Mouse (Mus musculus) mouse embryonic stem cell (cell line): ENCODE data around the gene Bst2.

Experiments
- in situ Hi-C, 2 experiments: fragments of 300-500 bp; cut with MboI; formaldehyde crosslinking; loops; 1 replicate in 1 of 2; 3 replicates in 1 of 2; pipeline ENCODE4 v1.14.3; 2019 to 2020; ENCODE audit warnings: low sequenced_read_pairs in 2 of 2, low pct_unique_long_range_greater_than_20kb in 1 of 2, mixed read lengths in 1 of 2; ENCODE audit not compliant: unreplicated experiment in 1 of 2

The Bst2 gene

DNA sequence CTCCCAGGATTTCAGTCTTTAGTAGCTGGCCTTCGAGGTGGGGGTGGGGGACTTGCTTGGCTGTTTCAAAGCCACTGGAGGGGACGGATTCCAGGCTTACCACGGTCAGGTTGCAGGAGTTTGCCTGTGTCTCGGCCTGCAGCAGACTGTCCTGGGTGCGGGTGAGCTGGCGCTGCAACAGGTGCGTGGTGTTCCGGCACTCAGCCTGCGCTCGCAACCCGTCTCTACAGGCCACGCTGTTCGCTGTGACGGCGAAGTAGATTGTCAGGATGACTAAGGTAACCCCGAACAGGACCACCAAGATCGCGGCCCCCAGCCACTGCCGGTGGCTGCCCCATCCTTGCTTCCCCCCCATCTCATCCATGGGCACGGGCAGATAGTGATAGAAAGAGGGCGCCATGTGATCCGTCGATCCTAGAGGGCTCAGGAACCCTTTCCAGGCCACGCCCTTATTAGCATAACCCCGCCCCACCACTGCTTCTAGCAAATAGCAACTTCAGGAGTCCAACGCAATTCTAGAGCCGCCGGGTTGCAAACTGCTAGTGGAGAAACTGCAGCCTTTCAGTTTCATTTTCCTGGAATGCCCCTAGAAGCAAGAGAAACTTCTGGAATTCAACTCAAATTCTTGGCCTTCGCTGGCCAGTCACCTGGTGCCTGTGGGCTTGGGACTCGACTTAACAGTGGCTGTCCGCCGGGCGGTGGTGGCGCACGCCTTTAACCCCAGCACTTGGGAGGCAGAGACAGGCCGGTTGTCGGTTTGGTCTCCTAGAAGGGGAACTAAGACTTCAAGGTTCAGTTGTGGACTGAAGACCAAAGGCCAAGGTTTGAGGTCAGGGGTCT, at the start of gene Bst2:
TSS of gene Bst2 (minus strand) at position 429 of the 840 bp plus-strand sequence.
- in situ Hi-C loops, result no loop called here

DNA sequence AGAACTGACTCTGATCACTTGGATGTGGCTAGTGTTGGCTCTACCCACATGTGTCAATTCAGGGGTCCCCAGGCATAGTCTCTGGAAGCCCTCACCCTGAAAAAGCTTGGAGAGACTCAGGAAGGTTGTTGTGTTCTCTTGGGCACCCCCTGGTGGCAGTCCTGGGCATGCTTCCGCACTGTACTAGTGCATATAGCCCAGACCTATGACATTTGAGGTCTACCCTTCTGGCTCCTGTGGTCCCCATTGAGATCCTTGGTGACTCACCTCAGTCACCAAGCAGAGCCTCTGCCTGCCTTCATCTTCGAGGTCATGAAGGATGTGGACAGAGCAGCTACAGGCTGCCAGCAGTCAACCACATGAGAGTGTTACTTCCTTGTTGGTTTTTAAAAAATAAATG, 49.6 kb upstream of the Bst2 start:
- in situ Hi-C loops, result no loop called here

DNA sequence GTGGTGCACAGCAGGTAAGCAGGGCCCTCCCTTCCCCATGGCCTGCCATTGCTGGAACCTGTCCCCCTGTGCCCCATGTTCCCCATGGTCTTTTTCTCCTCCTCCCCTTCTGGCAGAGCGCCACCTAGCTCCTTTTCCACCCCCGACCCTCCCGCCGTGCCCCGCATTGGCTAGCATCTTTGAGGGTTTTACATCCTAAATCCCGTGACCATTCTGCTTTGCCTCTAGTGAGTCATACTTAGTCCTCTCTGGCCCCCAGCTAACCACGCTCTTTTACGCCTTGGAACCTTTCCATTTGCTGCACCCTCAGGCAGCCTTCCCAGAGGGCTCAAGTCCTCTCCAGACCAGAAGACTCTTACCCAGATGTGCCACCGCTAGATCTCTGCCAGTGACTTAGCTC, 42.9 kb upstream of the Bst2 start:
- in situ Hi-C loops, result no loop called here

DNA sequence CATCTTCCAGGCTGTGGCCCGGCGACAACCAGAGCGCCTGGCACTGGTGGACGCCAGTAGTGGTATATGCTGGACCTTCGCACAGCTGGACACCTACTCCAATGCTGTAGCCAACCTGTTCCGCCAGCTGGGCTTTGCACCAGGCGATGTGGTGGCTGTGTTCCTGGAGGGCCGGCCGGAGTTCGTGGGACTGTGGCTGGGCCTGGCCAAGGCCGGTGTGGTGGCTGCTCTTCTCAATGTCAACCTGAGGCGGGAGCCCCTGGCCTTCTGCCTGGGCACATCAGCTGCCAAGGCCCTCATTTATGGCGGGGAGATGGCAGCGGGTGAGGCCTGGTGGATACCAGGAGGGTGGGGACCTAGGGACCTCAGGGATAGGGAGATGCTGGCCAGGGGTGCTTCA, 42.2 kb upstream of the Bst2 start:
- in situ Hi-C loops, result no loop called here

DNA sequence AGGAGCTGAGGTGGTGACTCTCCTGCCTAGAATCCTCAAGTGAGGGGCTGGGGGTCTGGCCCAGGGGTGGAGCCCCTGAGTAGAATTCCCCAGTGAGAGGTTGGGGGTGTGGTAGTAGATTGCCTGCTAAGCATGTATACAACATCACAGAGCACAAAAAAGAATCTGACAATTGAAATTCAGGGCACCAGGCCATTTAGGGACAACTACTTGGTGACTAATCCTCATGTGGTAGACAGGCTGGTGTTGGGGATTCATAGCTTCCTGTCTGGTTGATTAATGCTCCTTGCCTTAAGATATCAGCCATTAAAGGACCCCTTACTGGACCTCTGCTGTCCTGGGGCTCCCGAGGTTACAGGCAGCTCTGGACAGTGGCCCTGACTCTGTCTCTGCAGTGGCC, 41.8 kb upstream of the Bst2 start:
- in situ Hi-C loops, result no loop called here

DNA sequence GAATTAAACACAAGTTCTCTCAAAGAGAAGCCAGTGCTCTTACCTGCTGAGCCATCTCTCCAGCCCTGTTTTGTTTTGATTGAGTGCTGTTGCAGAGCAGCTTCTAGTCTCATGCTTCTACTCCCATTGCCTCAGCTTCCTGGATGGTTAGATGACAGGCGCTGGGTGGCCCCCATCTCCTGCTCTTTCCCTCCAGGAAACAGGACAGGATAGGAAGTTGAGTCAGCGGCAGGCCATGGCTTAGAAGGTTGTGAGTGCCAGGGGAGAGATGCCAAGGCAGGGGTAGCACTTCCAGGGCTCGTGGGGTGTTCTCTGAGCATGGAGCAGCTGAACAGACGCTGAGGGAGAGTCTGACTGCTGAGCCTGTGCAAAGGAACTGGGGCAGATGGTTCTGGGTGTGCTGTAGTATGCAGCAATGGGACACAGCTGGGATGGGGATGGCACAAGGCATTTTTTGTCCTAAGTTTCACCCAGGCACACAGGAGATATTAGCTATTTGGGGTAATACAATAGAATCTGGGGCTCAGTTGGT, 40.7 kb upstream of the Bst2 start:
- in situ Hi-C loops, result no loop called here

DNA sequence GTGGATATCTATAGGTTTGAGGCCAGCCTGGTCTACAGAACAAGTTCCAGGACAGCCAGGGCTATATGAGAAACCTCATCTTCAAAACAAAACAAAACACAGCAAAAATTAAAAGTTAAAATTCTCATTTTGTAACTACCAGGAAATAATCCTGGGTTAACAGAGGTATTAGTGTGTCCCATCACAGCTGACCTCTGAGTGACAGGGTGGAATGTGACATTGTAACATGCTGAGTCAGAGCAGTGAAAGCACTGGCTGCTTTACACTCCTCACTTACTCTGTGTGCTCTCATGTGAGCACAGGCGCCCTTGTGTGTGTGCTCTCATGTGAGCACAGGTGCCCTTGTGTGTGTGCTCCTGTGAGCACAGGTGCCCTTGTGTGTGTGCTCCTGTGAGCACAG, 37.8 kb upstream of the Bst2 start:
- in situ Hi-C loops, result no loop called here

DNA sequence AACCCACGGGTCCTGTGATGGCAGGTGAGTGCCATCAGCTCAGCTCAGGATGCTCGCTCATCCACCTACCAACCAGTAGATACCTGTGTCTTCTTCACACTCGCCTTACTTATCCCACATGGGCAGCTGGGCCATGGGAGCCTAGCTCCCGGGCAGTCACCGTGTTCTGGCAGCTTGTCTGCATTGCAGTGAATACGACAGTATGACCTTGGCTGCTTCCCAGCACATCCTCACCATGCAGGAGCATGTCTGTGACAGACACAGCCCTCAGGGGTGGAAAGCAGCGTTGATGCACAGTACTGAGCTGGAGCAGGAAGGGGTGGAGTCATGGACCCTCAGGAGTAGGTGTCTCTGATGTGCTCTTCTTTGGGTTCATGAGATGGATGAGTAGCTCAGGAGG, 37.2 kb upstream of the Bst2 start:
- in situ Hi-C loops, result no loop called here

DNA sequence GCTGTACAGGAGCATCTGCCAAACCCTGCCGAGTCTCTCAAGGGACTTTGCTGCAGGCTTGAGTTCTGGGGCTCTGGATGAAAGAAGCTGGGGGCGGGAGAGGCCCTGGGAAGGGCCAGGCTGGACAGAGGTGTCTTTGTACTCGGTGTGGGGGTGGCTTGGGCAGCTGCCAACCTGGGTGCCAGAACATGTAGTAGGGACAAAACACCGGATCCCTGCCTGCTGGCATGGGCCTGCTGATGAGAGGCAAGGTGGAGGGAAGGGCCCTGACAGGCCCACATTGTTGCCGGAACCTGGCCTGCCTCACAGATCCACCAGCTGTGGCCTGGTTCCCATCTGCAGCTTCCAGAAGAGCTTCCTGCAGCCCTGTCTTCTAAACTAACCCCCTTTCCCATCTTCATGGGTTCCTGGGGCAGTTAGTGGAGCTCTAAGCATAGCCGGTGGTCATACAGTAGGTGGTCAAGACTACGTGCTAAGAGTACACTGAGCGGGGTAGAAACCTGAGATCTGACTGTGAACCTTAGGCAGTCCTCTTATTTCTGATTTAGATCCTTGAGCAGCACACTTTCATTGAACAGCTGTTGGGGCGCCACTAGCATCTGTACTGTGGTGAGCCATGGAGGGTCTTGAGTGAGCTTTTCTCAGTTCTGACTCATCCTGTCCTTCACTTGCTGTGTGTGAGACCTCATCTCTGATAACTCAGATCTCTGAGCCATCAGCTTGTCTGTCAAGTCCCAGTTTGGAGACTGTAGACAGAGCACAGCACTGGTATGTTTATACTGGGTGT, 35.8 kb upstream of the Bst2 start:
- in situ Hi-C loops, result no loop called here

DNA sequence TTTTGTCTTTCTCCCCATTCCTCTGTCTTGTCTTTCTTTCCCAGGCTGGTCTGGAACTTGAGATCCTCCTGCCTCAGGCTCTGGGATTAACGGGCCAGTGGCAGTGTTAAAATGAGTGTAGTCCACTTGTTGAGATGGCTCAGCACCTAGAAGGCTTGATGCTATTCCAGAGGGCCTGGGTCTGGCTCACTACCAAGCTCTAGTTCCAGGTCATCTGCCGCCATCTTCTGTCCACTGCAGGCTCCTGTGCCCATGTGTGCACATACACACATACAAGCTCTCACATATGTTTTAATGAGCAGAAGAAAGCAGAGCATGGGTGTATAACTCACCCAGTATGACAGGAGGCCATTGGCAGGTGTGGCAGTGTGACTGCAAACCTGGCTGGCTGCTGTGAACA, 34.8 kb upstream of the Bst2 start:
- in situ Hi-C loops, result no loop called here

DNA sequence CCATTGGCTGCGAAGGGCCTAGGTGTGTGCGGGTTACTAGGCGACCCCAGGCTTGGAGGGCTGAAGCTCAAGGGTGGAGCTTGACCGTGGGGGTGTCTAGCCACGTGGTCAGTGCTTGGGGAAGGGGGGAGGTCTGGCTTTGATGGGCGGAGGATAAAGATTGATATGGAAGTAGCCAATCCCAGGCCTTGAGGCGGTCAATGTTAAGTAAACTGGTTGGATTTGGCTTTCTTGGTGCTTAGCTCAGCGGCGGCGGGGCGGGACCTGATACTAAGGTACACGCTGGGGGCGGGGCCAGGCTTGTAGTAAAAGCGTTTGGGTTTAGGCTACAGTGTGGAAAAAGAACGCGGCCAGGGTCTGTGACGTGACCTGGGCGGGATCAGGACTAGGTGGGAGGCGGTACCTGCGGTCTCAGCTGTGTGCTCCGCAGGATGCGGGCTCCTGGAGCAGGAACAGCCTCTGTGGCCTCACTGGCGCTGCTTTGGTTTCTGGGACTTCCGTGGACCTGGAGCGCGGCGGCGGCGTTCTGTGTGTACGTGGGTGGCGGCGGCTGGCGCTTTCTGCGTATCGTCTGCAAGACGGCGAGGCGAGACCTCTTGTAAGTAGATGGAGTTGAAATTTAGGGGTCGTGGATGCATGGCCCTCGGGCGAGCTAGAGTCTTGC, 33.2 kb upstream of the Bst2 start:
- in situ Hi-C loops, result no loop called here

DNA sequence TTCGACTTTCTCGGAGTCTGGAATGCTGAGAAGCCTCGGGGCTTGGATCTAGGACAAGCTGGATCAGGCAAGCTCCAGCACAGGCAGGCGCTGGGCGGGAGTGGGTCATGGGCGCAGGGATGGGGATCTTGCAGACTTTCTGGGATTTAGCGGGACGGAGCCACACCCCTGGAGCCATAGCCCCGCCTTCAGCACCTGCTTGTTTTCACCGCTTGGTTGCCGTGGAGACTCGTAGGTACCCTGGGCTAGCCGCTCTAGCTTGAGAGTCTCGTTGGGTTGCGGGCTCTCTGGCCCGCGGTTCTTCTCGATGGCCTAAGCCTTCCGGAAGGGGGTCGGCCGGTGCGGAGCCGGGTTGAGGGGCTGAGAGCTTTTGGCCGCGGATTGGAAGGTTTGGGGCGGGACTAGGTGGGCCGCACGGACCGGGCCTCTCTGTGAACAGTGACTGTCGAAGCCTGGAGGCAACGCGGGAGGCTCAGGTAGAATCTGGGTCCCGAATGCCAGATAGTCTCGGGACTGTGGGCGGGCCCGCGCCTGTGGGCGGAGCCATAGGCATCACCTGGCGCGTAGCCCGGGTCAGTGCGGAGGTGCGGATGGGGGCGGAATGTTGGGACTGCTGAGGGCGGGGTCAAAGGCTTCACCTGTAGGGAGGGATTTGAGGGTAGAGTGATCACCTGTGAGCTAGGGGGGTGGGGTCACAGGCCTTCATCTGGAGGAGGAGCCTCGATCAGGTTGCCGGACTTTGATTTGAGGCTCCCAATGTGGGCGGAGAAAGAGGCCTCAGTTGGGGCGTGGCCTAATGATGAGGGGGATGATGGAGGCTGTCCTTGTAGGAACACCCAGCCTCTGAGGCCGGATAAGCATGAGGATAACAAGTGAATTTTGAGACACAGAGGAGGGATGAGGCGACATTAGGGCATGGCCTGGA, 32.4 kb upstream of the Bst2 start:
- in situ Hi-C loops, result loop anchor here in 1 of 2 experiments (10.0 kb wide), 1 partner anchor 65 kb away; no protein-coding TSS in a partner anchor

DNA sequence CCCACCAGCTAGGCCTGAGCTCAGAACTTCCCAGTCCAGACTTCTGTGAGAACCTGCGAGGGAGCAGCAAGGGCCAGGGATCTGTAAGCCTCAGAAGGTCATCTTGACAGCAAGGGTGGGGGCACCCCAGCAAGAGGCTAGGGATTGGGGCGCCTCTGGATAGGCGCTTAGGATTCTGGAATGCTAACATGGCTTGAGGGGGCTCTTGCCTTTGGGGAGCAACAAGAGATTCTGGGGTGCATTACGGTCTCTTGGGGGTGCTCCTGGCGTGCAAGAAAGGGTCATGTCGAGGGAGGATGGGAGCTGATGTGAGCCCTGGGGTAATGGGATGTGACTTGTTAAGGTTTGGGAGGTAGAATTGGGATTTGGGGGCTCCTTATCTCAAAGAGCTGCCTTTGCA, 31.7 kb upstream of the Bst2 start:
- in situ Hi-C loops, result loop anchor here in 1 of 2 experiments (10.0 kb wide), 1 partner anchor 66 kb away; no protein-coding TSS in a partner anchor

DNA sequence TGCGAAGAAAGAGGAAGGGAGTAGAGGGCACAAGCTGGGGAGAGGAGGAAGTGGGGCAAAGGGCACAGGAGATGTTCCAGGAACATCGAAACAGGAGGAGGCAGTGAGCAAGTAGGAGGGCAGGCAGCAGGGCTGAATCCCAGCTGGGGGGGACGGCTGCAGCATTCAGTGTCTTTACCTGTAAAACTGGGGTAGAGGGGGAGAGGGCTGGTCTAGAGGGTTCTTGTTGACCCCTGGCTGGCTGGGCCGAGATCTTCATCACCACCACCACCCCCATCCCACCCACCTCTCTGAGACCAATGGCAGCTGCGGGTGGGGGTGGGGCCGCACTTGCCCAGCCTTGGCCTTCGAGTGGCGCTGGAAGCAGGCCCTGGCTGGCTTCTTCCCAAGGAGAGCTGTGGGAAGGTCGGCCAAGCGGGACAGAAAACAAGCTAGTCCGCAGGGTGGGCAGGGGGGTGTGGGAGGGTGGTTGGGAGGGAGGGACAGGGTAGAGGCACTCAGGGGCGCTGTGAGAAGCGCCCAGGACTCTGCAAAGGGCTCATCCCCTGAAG, 31.2 kb upstream of the Bst2 start, which contains the start of gene Slc27a1:
TSS of gene Slc27a1 (plus strand) at position 496 of the 551 bp plus-strand sequence.
- in situ Hi-C loops, result loop anchor here in 1 of 2 experiments (10.0 kb wide), 1 partner anchor 66 kb away; no protein-coding TSS in a partner anchor

DNA sequence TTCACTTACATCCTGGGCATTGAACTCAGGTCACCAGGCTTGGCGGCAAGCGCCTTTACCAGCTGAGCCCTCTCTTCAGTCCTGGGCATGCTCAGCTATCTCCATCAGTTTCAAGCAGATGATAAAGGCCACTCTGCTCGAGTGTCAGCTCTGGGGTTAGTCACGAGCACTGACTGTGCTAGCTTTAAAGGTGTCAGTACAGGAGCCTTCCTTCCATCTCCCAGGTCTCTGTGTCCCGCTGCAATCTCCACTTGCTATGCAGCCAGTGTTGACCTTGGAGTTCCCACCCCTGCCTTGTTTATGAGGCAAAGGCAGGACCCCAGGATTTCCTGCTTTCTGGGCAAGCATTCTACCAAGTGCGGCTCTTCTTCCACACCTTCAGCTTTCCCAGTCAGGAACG, 30.3 kb upstream of the Bst2 start:
- in situ Hi-C loops, result loop anchor here in 1 of 2 experiments (10.0 kb wide), 1 partner anchor 67 kb away; no protein-coding TSS in a partner anchor

DNA sequence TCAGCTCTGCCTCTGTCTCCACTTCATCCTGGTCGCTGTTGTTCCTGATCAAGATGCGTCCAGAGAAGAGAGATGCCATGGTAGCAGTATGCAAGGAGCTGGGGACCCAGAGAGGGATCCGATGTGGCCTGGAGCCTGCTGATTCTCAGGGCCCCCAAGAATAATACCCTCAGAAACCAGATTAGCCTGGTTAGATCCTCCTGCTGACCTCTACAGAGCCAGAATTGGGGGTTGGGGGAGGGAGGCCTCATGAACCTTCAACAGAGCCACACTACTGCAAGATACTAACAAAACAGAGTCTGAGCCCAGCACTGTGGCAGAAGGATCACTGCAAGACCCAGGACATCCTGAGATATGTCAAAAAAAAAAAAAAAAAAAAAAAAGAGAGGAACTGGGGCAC, 29.2 kb upstream of the Bst2 start, which contains the start of gene Nxnl1:
TSS of gene Nxnl1 (minus strand) at position 101 of the 400 bp plus-strand sequence.
- in situ Hi-C loops, result loop anchor here in 1 of 2 experiments (10.0 kb wide), 1 partner anchor 68 kb away; no protein-coding TSS in a partner anchor

DNA sequence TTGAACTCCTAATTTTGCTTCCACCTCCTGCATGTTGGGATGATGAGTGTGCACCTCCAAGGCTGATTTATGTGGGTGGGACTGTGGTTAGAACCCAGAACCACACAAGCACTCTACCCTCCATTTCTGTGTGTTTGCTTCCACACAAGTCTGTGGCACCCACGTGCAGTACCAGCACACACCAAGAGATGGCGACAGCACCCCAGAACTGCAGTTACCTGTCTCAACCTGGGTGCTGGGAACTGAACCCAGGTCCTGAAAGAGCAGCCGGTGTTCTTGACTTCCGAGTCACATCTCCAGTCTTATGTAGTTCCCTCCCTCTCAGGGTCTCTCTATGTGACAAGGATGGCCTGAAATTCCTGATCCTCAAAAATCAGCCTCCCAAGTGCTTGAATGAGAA, 26.7 kb upstream of the Bst2 start:
- in situ Hi-C loops, result loop anchor here in 1 of 2 experiments (5.0 to 10.0 kb wide), 2 partner anchors 38 to 71 kb away; no protein-coding TSS in a partner anchor
